12 mouse cellular contexts compared by ENCODE assay signal in the genomic region with DNA sequence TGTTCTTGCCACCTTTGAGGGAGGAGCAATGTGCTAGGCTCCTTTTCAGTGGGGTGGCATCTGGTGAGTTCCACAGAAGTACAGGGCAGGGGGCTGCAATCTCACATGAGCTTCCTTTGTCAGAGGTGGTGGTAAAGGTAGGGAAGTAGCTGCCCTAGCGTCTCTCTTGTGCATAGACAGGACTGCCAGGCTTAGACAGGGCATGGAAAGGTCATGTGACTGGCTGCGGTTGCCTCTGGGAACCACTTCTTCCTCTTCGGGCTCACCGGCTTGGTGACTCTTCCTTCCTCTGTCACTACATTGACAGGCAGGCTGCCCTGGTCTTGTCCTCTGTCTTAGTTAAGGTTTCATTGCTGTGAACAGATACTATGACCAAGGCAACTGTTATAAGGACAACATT.
DNase-seq lines count a peak whose midpoint lies in the region; ATAC-seq lines count a peak whose summit lies in the region.
"Had no signal": no experiment of that assay in that cellular context is flagged by ENCODE, and none has a peak within 500 bp of the region (broad histone marks: within the 10 kb centered on the region; RNA-seq: fewer than 3 reads in every experiment).

No protein-coding gene starts in this region.

- H3K27me3 ChIP-seq in heart, embryonic 10.5 days (ENCODE audit: insufficient read depth, poor library complexity, severe bottlenecking), result peaks cover 59% of the 10 kb centered on the region
- H3K27me3 ChIP-seq in liver, embryonic 13.5 days, result no peaks in the 10 kb centered on the region
- no peaks in the 10 kb centered on the region for H3K27me3 ChIP-seq in forebrain, embryonic 12.5 days
- H3K27me3 ChIP-seq: embryonic facial prominence, embryonic 15.5 days had no signal

- no peak overlapping the region for H3K4me3 ChIP-seq in heart, embryonic 10.5 days
- H3K4me3 ChIP-seq in liver, embryonic 13.5 days (replicated peaks), result no peak overlapping the region
- H3K4me3 ChIP-seq in forebrain, embryonic 12.5 days (replicated peaks), result no peak overlapping the region
- H3K4me3 ChIP-seq: embryonic facial prominence, embryonic 15.5 days had no signal

- peak; percentile 13 to 14 for DNase-seq in heart, postnatal 14 days
- DNase-seq in heart, embryonic 10.5 days (ENCODE audit: low spot score), result no peak
- DNase-seq in liver, embryonic 13.5 days, result peak; percentile 18
- peak; percentile 81 for DNase-seq in thymus, postnatal 14 days
- no peak for DNase-seq in testis, postnatal 10 days (ENCODE audit: low spot score)
- DNase-seq in kidney, adult 11 months, result no peak
- DNase-seq: cerebellum, adult 18-20 months; layer of hippocampus, postnatal 36 days had no signal

- peak; percentile 62 for ATAC-seq in liver, embryonic 13.5 days (ENCODE audit: low read depth)
- peak; percentile 88 for ATAC-seq in monocyte, adult 5-6 weeks (replicated peaks; ENCODE audit: insufficient number of reproducible peaks, low FRiP score, low TSS enrichment, poor library complexity, severe bottlenecking)
- no peak for ATAC-seq in forebrain, embryonic 12.5 days (ENCODE audit: low FRiP score)

- no peak overlapping the region for H3K9ac ChIP-seq in liver, embryonic 13.5 days
- no peak overlapping the region for H3K9ac ChIP-seq in forebrain, embryonic 12.5 days
- H3K9ac ChIP-seq: embryonic facial prominence, embryonic 15.5 days had no signal

- whole genome bisulfite sequencing in heart, embryonic 10.5 days, result 86% methylated on average over 4 of the region's 4 CpGs
- 18% methylated on average over 4 of the region's 4 CpGs for WGBS in liver, embryonic 13.5 days (ENCODE audit: insufficient replicate concordance)
- 95% methylated on average over 4 of the region's 4 CpGs for WGBS in forebrain, embryonic 12.5 days

- intact Hi-C loops in heart, postnatal 14 days (cut with DNase I), result no loop called here

- H3K4me1 ChIP-seq in heart, embryonic 10.5 days, result 0 out of 2 replicates have a peak, but pooled peaks cover 12% of the 10 kb centered on the region
- peaks cover 11% of the 10 kb centered on the region; the same call in 1 of the 2 replicates for H3K4me1 ChIP-seq in liver, embryonic 13.5 days (replicated peaks)
- peaks cover 20% of the 10 kb centered on the region for H3K4me1 ChIP-seq in forebrain, embryonic 12.5 days

- H3K27ac ChIP-seq in heart, embryonic 10.5 days, result no peak overlapping the region
- no peak overlapping the region for H3K27ac ChIP-seq in liver, embryonic 13.5 days
- H3K27ac ChIP-seq in forebrain, embryonic 12.5 days, result no peak overlapping the region
- H3K27ac ChIP-seq: embryonic facial prominence, embryonic 15.5 days; stomach, postnatal 0 days had no signal

- H3K4me2 ChIP-seq in liver, embryonic 13.5 days, result no peak overlapping the region
- H3K4me2 ChIP-seq in forebrain, embryonic 12.5 days, result no peak overlapping the region
- H3K4me2 ChIP-seq: embryonic facial prominence, embryonic 15.5 days had no signal

- H3K9me3 ChIP-seq in heart, embryonic 10.5 days, result no peaks in the 10 kb centered on the region
- no peaks in the 10 kb centered on the region for H3K9me3 ChIP-seq in liver, embryonic 13.5 days (replicated peaks)
- H3K9me3 ChIP-seq in forebrain, embryonic 12.5 days, result no peaks in the 10 kb centered on the region
- H3K9me3 ChIP-seq: embryonic facial prominence, embryonic 15.5 days had no signal

- peaks cover 68% of the 10 kb centered on the region for H3K36me3 ChIP-seq in heart, embryonic 10.5 days
- H3K36me3 ChIP-seq in liver, embryonic 13.5 days, result peaks cover 16% of the 10 kb centered on the region
- peaks cover 86% of the 10 kb centered on the region for H3K36me3 ChIP-seq in forebrain, embryonic 12.5 days (replicated peaks)

Comparison
In these comparisons a context has a peak if more than half of its experiments do, and no peak if none do; other contexts are left out.
1. DNase-seq: peak in heart, postnatal 14 days (2 of 2), liver, embryonic 13.5 days (single experiment) and thymus, postnatal 14 days (single experiment); none in heart, embryonic 10.5 days (single experiment), testis, postnatal 10 days (single experiment) and kidney, adult 11 months (single experiment).